ENCODE assay signal across 11 mouse cellular contexts in the genomic region with DNA sequence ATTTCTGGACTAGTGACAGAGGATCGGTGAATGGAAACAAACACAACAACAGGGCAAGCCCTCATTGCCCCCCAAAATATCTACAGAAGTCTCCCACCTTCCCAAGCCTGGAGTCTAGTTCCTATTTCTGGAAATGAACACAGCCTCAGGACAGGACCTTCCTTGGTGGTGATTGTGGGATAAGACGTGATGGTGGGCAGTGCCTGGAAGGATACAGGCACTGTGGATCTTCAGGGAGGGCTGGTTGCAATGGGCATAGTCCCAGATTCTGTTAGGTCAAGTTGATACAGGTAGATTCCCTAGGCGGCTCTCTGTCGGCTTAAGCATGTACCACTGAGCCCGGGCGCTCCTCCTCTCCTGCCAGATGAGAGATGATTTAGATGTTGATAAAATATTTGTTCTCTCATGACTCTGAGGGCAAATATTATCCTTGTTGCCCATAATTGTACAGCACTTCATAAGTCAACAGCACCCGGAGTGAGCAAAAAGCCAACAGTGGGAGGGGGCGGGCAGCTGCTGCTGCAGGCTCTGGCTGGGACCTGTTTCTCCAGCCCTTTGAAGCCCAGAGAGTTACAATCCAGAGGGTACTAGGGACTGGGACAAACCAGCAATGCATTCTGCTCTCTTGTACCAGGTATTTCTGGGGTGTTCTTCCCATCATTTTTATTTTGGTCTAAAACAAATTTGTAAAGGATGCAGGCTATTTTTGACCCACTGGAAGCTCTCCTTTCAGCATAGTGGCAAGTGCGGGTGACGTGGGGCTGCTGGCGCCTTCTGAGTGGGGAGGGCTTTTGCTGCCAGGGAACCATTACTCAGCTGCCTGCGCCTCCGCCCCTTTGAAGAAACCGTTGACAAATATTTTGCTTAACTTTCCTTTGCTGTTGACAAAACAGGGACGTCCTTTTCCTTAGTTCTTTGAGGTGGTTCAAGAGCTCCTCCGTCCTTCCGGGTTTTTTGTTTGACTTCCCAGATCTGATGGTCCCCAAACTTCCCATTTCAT.
DNase-seq lines count a peak whose midpoint lies in the region; ATAC-seq and TF ChIP-seq lines count a peak whose summit lies in the region.
"Had no signal": no experiment of that assay in that cellular context is flagged by ENCODE, and none has a peak within 500 bp of the region (broad histone marks: within the 10 kb centered on the region; RNA-seq: fewer than 3 reads in every experiment).

No protein-coding gene starts in this region.

- H3K27me3 ChIP-seq in embryonic facial prominence, embryonic 12.5 days: peaks cover 9% of the 10 kb centered on the region; the same call in 1 of the 2 replicates
- 0 out of 2 replicates have a peak, but pooled peaks cover under 1% of the 10 kb centered on the region for H3K27me3 ChIP-seq in heart, embryonic 15.5 days
- no peaks in the 10 kb centered on the region for H3K27me3 ChIP-seq in limb, embryonic 15.5 days
- no peaks in the 10 kb centered on the region for H3K27me3 ChIP-seq in cerebellum, adult 2 months (ENCODE audit: control insufficient read depth, insufficient read depth, low read length)

- H3K4me2 ChIP-seq in embryonic facial prominence, embryonic 12.5 days (replicated peaks): no peak overlapping the region; the same call in 1 of the 2 replicates
- peak overlapping the region; percentile 29 for H3K4me2 ChIP-seq in heart, embryonic 15.5 days
- no peak overlapping the region for H3K4me2 ChIP-seq in limb, embryonic 15.5 days
- H3K4me2 ChIP-seq: liver, embryonic 11.5 days had no signal

- TF ChIP-seq CTCF in cerebellum, adult 2 months (IDR thresholded peaks at IDR 0.05; ENCODE audit: borderline replicate concordance, insufficient read depth, low read depth, low read length): no peak

- no peaks in the 10 kb centered on the region for H3K36me3 ChIP-seq in embryonic facial prominence, embryonic 12.5 days
- H3K36me3 ChIP-seq in heart, embryonic 15.5 days: no peaks in the 10 kb centered on the region
- no peaks in the 10 kb centered on the region for H3K36me3 ChIP-seq in limb, embryonic 15.5 days

- no peak overlapping the region for H3K9ac ChIP-seq in embryonic facial prominence, embryonic 12.5 days
- no peak overlapping the region for H3K9ac ChIP-seq in heart, embryonic 15.5 days
- no peak overlapping the region for H3K9ac ChIP-seq in limb, embryonic 15.5 days

- no peak overlapping the region for H3K4me3 ChIP-seq in embryonic facial prominence, embryonic 12.5 days
- no peak overlapping the region for H3K4me3 ChIP-seq in heart, embryonic 15.5 days
- no peak overlapping the region for H3K4me3 ChIP-seq in limb, embryonic 15.5 days
- H3K4me3 ChIP-seq in cerebellum, adult 2 months (replicated peaks; ENCODE audit: insufficient read depth, low read depth, low read length): no peak overlapping the region
- H3K4me3 ChIP-seq: heart, adult 2 months had no signal

- peak; percentile 13 for DNase-seq in adrenal gland, postnatal 25 days
- no peak for DNase-seq in thymus, postnatal 0 days (ENCODE audit: low spot score)
- DNase-seq in cerebellum, adult 11-12 months: no peak
- no peak for DNase-seq in layer of hippocampus, postnatal 36 days
- no peak for DNase-seq in cerebellum, adult 2 months
- DNase-seq: cerebellum, adult 18-20 months had no signal

- no peak for TF ChIP-seq POLR2A in cerebellum, adult 2 months (IDR thresholded peaks at IDR 0.05; ENCODE audit: borderline replicate concordance, insufficient read depth, low read length)

- no peak for ATAC-seq in embryonic facial prominence, embryonic 12.5 days (ENCODE audit: insufficient number of reproducible peaks, insufficient read depth, low FRiP score, low TSS enrichment)
- ATAC-seq in heart, embryonic 15.5 days (replicated peaks; ENCODE audit: insufficient number of reproducible peaks, insufficient read depth, low FRiP score, low read depth): no peak
- no peak for ATAC-seq in limb, embryonic 15.5 days (ENCODE audit: insufficient number of reproducible peaks, low FRiP score, low TSS enrichment, low read depth)

- 51% methylated on average over 17 of the region's 17 CpGs for WGBS in embryonic facial prominence, embryonic 12.5 days
- 36% methylated on average over 17 of the region's 17 CpGs for WGBS in heart, embryonic 15.5 days
- 43% methylated on average over 17 of the region's 17 CpGs for WGBS in limb, embryonic 15.5 days
- 71% methylated on average over 17 of the region's 17 CpGs for WGBS in cerebellum, adult 2 months

- peaks cover 48% of the 10 kb centered on the region for H3K4me1 ChIP-seq in embryonic facial prominence, embryonic 12.5 days
- peaks cover 33% of the 10 kb centered on the region for H3K4me1 ChIP-seq in heart, embryonic 15.5 days (replicated peaks)
- peaks cover 34% of the 10 kb centered on the region for H3K4me1 ChIP-seq in limb, embryonic 15.5 days
- H3K4me1 ChIP-seq in cerebellum, adult 2 months (ENCODE audit: control insufficient read depth, insufficient read depth, low read length): no peaks in the 10 kb centered on the region

- no peaks in the 10 kb centered on the region for H3K9me3 ChIP-seq in embryonic facial prominence, embryonic 12.5 days
- no peaks in the 10 kb centered on the region for H3K9me3 ChIP-seq in heart, embryonic 15.5 days (replicated peaks)
- no peaks in the 10 kb centered on the region for H3K9me3 ChIP-seq in limb, embryonic 15.5 days

- 0 out of 2 replicates have a peak overlapping the region, but pooled peaks have one; percentile 36 for H3K27ac ChIP-seq in embryonic facial prominence, embryonic 12.5 days
- H3K27ac ChIP-seq in heart, embryonic 15.5 days: no peak overlapping the region
- peak overlapping the region; percentile 17; the same call in 1 of the 2 replicates for H3K27ac ChIP-seq in limb, embryonic 15.5 days
- no peak overlapping the region for H3K27ac ChIP-seq in cerebellum, adult 2 months (ENCODE audit: insufficient read depth, low read length)
- H3K27ac ChIP-seq: heart, adult 2 months had no signal

Comparison
In these comparisons a context has a peak if more than half of its experiments do, and no peak if none do; other contexts are left out.
1. H3K27ac ChIP-seq: peak in embryonic facial prominence, embryonic 12.5 days (single experiment) and limb, embryonic 15.5 days (single experiment); none in heart, embryonic 15.5 days (single experiment) and cerebellum, adult 2 months (single experiment).